Mouse (Mus musculus): ENCODE measurements around the gene Catsperg1. TPM values are rescaled to one million over a fixed set of nuclear protein-coding genes. Genes with fewer than 3 reads are reported as not detected.
"Not testable (repeated sequence)": the region's sequence is repeated elsewhere in the genome, so short reads cannot be mapped to it uniquely, and the experiment has no call there.

Gene Catsperg1
- total RNA-seq, 1 experiment from 2014 or later = 0.79 TPM

DNA sequence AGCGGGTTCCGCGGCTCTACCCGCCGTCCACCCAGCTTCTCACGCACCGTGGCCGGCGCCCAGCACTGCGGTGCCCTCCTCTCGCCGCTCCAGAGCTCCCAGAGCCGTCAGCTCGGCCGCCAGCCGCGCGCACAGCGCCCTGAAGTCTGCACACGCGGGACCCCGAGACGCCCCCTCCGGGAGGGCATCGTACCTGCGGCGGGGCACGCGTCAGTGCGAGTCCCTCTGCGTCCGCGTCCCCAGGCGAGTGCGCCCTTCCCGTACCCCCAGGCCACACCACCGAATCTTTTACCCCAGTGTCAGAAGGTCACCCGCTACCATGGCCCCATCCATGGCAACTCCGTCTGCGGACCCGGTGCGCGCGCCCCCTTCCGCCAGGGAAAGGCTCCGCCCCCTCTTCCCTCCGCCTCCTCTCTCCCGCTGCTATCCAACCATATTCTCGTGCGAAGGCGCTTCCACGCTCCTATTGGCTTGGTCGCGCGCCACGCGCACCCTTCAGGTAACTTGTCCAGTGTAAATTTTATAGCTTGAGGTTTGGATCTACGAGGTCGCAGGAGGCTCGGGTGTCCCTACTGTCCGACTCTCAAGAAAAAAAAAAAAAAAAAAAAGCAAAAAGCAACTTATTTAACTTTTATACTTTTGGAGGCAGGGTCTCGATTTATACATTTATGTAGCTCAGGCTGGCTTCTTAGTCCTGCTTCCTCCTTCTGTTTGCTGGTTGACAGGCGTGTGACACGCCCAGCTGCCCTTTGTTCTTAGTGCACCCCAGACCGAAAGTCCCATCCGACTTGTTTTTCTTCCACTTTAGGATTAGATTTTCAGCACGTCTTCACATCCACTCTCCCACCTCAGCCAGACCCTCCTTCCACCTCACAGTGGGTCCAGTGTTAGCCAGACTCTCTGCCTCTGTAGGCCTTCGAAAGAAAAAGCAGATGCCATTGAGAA, 57.7 kb downstream of the Catsperg1 start, which contains the start of gene Fam98c:
Fam98c (minus strand) TSS at position 397 of the 945 bp plus-strand sequence.
- ATAC-seq (replicated peaks in 1 of 2; ENCODE audit: insufficient read depth in 1 of 2, low FRiP score in 2 of 2, low TSS enrichment in 1 of 2, low read depth in 1 of 2, poor library complexity in 2 of 2, severe bottlenecking in 2 of 2) = peak; percentile 87 to 89

- ATAC-seq (replicated peaks in 1 of 2; ENCODE audit: insufficient read depth in 1 of 2, low FRiP score in 2 of 2, low TSS enrichment in 1 of 2, low read depth in 1 of 2, poor library complexity in 2 of 2, severe bottlenecking in 2 of 2) = peak; percentile 66 to 79
These were observed 58.5 kb downstream of the Catsperg1 start for GRCm38 (mm10) chr7:29155196-29155837.

- no peak for ATAC-seq (replicated peaks in 1 of 2; ENCODE audit: insufficient read depth in 1 of 2, low FRiP score in 2 of 2, low TSS enrichment in 1 of 2, low read depth in 1 of 2, poor library complexity in 2 of 2, severe bottlenecking in 2 of 2)
These were observed 59.7 kb downstream of the Catsperg1 start for GRCm38 (mm10) chr7:29154018-29154720.

DNA sequence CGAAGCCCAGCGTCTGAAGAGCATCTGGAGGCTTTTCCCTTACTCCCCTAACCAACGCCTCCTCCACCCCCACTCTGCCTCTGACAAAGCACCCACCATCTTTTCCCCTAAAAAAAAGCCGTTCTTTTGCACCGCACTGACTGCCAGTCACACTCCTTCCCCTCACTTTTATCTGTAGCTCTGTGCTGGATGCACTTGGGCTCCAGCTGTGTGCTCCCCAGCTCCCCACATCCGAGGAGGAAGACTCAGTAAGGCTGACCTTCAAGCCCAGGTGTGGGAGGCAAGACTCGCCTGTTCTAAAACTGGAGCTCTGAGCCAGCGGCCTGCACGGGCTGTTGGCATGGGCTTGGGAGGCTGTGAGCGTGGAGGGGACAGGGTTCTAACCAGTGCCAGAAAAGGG, 62.3 kb downstream of the Catsperg1 start:
- no peak for ATAC-seq (replicated peaks in 1 of 2; ENCODE audit: insufficient read depth in 1 of 2, low FRiP score in 2 of 2, low TSS enrichment in 1 of 2, low read depth in 1 of 2, poor library complexity in 2 of 2, severe bottlenecking in 2 of 2)

GRCm38 (mm10) chr7:29148771-29149170, 65.1 kb downstream of the Catsperg1 start:
- ATAC-seq (replicated peaks in 1 of 2; ENCODE audit: insufficient read depth in 1 of 2, low FRiP score in 2 of 2, low TSS enrichment in 1 of 2, low read depth in 1 of 2, poor library complexity in 2 of 2, severe bottlenecking in 2 of 2) = no peak

DNA sequence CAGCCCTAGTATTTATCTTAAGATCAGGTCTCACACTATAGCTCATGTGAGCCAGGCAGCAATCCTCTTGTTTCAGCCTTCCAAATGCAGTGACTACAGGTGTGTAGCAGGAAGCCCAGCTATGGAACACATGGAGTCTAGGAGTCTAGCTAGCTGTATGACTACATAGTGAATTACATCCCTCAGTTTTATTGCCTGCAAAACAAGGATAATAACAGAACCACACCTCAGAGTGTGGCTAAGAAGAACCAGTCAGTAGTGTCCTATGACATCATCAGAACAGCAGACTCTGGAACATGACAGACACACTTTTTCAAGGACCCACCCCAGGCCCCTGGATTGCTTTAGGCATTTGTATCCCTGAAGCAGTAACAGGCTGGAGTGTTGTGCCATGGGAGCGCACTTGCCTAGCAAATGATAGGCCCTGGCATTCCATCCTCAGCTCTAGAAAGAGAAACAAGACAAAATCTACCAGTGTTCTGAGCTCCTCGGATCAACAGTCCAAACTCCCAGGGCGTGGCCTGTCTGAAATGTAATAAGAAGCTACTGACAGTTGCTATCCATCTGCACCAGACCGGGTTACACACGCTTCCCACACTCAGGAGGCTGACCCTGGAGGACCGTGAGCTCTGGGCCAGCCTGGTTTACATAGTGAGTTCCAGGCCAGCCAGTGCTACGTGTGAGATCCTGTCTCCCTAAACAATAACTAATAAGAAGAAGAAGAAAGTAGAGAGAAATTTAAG, 67.0 kb downstream of the Catsperg1 start:
- ATAC-seq (replicated peaks in 1 of 2; ENCODE audit: insufficient read depth in 1 of 2, low FRiP score in 2 of 2, low TSS enrichment in 1 of 2, low read depth in 1 of 2, poor library complexity in 2 of 2, severe bottlenecking in 2 of 2) = no peak

DNA sequence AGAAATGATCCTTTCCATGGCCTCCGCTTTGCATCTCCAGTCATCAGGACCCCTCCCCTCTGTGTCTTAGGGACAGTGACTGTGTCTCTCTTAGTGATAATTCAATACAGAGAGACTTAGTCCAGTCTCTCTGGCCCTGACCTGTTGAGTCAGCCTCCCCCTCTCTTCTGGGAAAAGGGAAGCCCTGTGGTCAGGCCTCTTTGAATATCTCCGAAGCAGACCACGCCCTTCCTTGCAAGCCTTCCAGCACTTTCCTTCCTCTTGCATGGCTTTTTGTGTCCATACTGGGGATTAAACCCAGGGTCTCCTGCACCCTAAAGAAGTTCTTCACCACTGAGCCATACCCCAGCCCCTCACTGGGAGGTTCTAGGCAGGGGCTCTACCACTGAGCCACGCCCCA, 69.8 kb downstream of the Catsperg1 start:
- ATAC-seq (replicated peaks in 1 of 2; ENCODE audit: insufficient read depth in 1 of 2, low FRiP score in 2 of 2, low TSS enrichment in 1 of 2, low read depth in 1 of 2, poor library complexity in 2 of 2, severe bottlenecking in 2 of 2) = peak; percentile 42 to 62; a peak in 1 of 4 replicates

GRCm38 (mm10) chr7:29141416-29141815, 72.4 kb downstream of the Catsperg1 start:
- no peak for ATAC-seq (replicated peaks in 1 of 2; ENCODE audit: insufficient read depth in 1 of 2, low FRiP score in 2 of 2, low TSS enrichment in 1 of 2, low read depth in 1 of 2, poor library complexity in 2 of 2, severe bottlenecking in 2 of 2)

GRCm38 (mm10) chr7:29139237-29139636, 74.6 kb downstream of the Catsperg1 start:
- ATAC-seq (replicated peaks in 1 of 2; ENCODE audit: insufficient read depth in 1 of 2, low FRiP score in 2 of 2, low TSS enrichment in 1 of 2, low read depth in 1 of 2, poor library complexity in 2 of 2, severe bottlenecking in 2 of 2) = not testable (repeated sequence)

GRCm38 (mm10) chr7:29137429-29137828, 76.4 kb downstream of the Catsperg1 start:
- ATAC-seq (replicated peaks in 1 of 2; ENCODE audit: insufficient read depth in 1 of 2, low FRiP score in 2 of 2, low TSS enrichment in 1 of 2, low read depth in 1 of 2, poor library complexity in 2 of 2, severe bottlenecking in 2 of 2) = no peak

GRCm38 (mm10) chr7:29134693-29135386, 79.0 kb downstream of the Catsperg1 start, which contains the start of gene Rasgrp4:
Rasgrp4 (plus strand) TSS chr7:29134851.
- ATAC-seq (replicated peaks in 1 of 2; ENCODE audit: insufficient read depth in 1 of 2, low FRiP score in 2 of 2, low TSS enrichment in 1 of 2, low read depth in 1 of 2, poor library complexity in 2 of 2, severe bottlenecking in 2 of 2) = peak; percentile 84 to 97

DNA sequence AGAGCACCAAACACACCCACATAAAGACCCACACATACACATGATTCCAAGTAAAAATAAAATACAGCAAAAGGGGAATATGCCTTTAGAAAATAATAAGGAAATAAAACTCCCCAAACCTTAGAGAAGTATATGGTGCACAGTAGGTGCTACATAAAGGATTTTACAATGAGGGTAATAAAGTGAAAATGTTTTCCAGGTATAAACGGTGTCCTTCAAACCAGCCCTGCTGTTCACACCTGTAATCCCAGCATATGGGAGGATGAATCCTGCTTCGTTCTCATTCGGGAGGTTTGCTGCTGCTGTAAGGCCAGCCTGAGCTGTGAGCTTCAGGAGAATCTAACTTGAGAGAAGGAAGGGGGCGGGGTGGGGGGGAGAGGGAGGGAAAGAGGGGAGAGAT, 79.6 kb downstream of the Catsperg1 start:
- no peak for ATAC-seq (replicated peaks in 1 of 2; ENCODE audit: insufficient read depth in 1 of 2, low FRiP score in 2 of 2, low TSS enrichment in 1 of 2, low read depth in 1 of 2, poor library complexity in 2 of 2, severe bottlenecking in 2 of 2)

Other genes starting within 250 kb of the Catsperg1 start
- 321 and 414 TPM in 2 replicates for gene Eif3k, start 232.2 kb downstream of the Catsperg1 start, total RNA-seq (2017)
- gene Map4k1, start 232.0 kb downstream of the Catsperg1 start, total RNA-seq (2017) = 63.0 and 69.6 TPM in 2 replicates
- gene Ryr1, start 88.9 kb downstream of the Catsperg1 start, total RNA-seq (2017) = 0.19 and 0.25 TPM in 2 replicates
- 1.9 and 8.8 TPM in 2 replicates for gene Rasgrp4, start 79.2 kb downstream of the Catsperg1 start, total RNA-seq (2017)
- 26.5 and 29.1 TPM in 2 replicates for gene Fam98c, start 57.8 kb downstream of the Catsperg1 start, total RNA-seq (2017)
- 0.63 and 1.5 TPM in 2 replicates for gene Ggn, start 43.8 kb downstream of the Catsperg1 start, total RNA-seq (2017)
- gene Spred3, start 43.6 kb downstream of the Catsperg1 start, total RNA-seq (2017) = 5.3 and 5.6 TPM in 2 replicates
- 141 and 144 TPM in 2 replicates for gene Psmd8, start 33.3 kb downstream of the Catsperg1 start, total RNA-seq (2017)
- 2.3 and 2.8 TPM in 2 replicates for gene Kcnk6, start 18.5 kb upstream of the Catsperg1 start, total RNA-seq (2017)
- gene Yif1b, start 24.3 kb upstream of the Catsperg1 start, total RNA-seq (2017) = 17.8 and 19.9 TPM in 2 replicates
- 0.55 and 1.1 TPM in 2 replicates for gene 2200002D01Rik, start 34.4 kb upstream of the Catsperg1 start, total RNA-seq (2017)
- 37.8 and 43.6 TPM in 2 replicates for gene Spint2, start 67.9 kb upstream of the Catsperg1 start, total RNA-seq (2017)
- gene Ppp1r14a, start 75.3 kb upstream of the Catsperg1 start, total RNA-seq (2017) = 1.6 TPM in 1 of 2 replicates, not detected in the other
- gene Dpf1, start 89.9 kb upstream of the Catsperg1 start, total RNA-seq (2017) = 0.05 and 0.38 TPM in 2 replicates

Data from hematopoietic stem cell, adult 5-6 weeks (primary cell).